Mouse (Mus musculus): Measurements from ENCODE around the gene Actl6b. TPM values are rescaled to one million over a fixed set of nuclear protein-coding genes. Genes with fewer than 3 reads are reported as not detected.

Actl6b gene
- polyA plus RNA-seq, 1 experiment = 0.16 TPM

DNA sequence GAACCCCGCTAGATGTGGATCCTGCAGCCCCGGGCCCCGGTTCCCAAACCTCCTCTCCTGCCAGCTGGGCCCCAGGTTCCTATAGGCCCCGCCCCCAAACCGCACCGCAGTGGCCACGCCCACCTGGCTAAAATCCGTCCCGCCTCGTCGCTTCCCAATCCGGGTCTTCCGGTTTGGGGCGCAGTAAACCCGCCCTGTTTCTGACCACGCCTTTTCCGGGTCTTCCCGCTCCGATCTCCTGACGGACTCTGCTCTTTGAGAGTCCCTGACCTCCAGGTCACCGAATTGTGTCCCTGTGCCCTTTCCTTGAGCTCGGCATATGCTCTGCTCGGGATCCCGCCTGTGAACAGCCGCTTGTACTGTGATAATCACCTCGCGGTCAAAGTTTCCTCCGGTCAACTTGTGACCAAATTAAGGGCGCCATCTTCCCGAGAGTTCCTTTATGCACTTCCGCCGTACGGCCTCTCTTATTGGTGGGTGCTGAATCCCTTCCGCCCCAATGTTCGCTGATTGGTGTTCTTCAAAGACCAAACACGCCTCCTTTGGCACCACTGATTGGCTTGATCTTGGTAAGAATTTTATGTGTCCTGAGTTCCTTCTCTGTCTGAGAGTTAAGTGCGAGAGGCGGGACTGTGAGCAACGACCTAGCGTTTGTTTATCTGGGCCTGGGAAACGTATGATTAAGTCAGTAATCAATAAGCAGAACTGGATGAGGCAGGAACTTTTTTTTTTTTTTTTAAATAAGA, 47.5 kb downstream of the Actl6b start, which contains the start of gene Mospd3:
Gene Mospd3 (minus strand): TSS at position 440 of the 746 bp plus-strand sequence.
- H3K4me3 ChIP-seq (ENCODE audit: insufficient read depth, low read depth, low read length) = peak within 1 kb of the TSS; percentile 78
- H3K36me3 ChIP-seq (ENCODE audit: control insufficient read depth, insufficient read depth, low read length) = no peaks in the 10 kb centered on the region
- peaks cover 11% of the 10 kb centered on the region; the same call in 1 of the 2 replicates for H3K4me1 ChIP-seq (ENCODE audit: control insufficient read depth, insufficient read depth, low read length)
- peak; percentile 99 for DNase-seq
- TF ChIP-seq POLR2A (IDR thresholded peaks at IDR 0.05; ENCODE audit: low read depth, low read length) = no peak
- TF ChIP-seq CTCF (conservative IDR thresholded peaks at IDR 0.05; ENCODE audit: insufficient read depth, insufficient read length, low read depth, low read length) = no peak
- H3K27me3 ChIP-seq (replicated peaks; ENCODE audit: control insufficient read depth, insufficient read depth, low read length) = no peaks in the 10 kb centered on the region
- H3K27ac ChIP-seq (ENCODE audit: insufficient read depth, low read depth, low read length) = peak within 1 kb of the TSS; percentile 99
- under 1% methylated on average over 41 of the region's 41 CpGs for WGBS

DNA sequence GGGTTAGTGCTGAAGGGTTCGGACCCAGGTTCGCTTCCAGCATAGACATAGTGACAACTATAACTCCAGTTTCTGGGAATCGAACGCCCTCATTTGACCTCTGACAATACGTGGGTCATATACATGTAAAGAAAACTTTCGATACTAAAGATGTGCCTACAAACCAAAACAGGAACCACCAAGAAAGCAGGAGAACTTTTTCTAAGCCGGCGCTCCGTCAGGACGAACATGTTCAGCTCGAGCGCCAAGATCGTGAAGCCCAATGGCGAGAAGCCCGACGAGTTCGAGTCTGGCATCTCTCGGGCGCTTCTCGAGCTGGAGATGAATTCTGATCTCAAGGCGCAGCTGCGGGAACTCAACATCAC, 48.0 kb downstream of the Actl6b start:
- TF ChIP-seq CTCF (conservative IDR thresholded peaks at IDR 0.05; ENCODE audit: insufficient read depth, insufficient read length, low read depth, low read length) = no peak
- no peak for TF ChIP-seq POLR2A (IDR thresholded peaks at IDR 0.05; ENCODE audit: low read depth, low read length)
- no peak for DNase-seq
- no peaks in the 10 kb centered on the region for H3K27me3 ChIP-seq (replicated peaks; ENCODE audit: control insufficient read depth, insufficient read depth, low read length)
- H3K27ac ChIP-seq (ENCODE audit: insufficient read depth, low read depth, low read length) = peak overlapping the region; percentile 79
- H3K4me3 ChIP-seq (ENCODE audit: insufficient read depth, low read depth, low read length) = peak overlapping the region; percentile 62
- no peaks in the 10 kb centered on the region for H3K36me3 ChIP-seq (ENCODE audit: control insufficient read depth, insufficient read depth, low read length)
- H3K4me1 ChIP-seq (ENCODE audit: control insufficient read depth, insufficient read depth, low read length) = peaks cover 11% of the 10 kb centered on the region; the same call in 1 of the 2 replicates
- WGBS = under 1% methylated on average over 22 of the region's 22 CpGs

DNA sequence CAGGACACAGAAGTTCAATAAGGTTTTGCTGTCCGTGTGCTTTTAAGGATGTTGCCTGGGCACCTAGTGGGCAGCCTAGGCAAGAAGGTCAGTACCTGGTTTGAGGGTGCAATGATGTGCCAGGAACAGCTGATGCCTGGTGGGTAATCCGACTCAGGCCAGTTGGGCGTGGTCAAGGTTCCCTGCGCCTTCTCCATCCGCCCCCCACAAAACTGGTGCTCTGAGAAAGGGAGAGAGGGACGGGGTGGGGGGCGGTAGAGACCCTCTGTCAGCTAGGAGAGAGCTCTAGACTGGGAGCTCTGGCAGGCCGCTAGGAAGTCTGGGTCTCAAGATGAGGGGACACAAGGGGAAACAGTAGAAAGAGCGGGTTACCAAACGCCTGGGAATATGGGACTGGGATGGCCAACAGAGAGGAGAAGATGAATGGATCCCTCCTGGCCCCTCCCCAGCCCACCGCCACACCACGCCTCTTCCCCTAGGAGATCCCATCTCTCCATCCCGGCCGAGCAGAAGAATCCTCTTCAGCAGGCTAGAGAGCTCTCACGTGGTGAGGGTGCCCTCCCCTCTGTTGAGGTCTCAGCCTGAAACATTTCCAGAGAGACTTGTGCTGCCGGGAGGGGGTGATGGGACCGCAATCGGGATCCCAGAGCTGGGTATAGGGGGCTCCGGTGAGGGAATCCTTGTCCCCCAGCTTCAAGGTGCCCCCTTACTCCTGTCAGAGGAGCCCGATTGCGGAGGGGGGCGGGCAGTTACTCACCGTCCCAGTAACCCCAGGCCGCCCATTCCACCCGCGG, 54.7 kb downstream of the Actl6b start:
- no peak for DNase-seq

DNA sequence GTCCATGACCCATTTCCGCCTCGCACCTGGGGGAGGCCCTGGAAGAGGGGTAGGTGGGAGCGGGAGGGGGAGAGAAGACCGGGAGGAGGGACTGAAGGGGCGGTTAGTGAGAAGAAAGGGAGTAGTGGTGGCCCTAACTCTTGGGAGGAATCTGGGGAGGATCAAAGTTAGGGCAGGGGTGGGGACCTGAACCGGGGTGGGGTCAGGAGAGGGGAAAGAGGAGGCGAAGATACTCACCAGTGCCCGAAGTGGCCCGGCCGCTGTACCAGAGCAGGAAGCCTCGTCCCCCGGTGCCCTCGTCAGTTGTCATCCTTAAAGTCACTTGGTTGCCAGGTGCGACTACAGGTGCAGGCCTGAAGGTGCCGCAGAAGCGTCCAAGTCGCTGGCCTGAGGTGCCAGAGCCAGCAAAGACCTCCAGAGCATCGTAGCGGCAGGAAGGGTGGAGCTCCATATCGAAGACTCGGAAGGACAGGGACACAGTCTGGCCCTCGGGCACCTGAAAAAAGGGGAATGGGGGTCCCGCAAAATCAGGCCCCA, 55.4 kb downstream of the Actl6b start:
- H3K27me3 ChIP-seq (replicated peaks; ENCODE audit: control insufficient read depth, insufficient read depth, low read length) = no peaks in the 10 kb centered on the region
- 30% methylated on average over 23 of the region's 23 CpGs for WGBS
- no peak for TF ChIP-seq POLR2A (IDR thresholded peaks at IDR 0.05; ENCODE audit: low read depth, low read length)
- TF ChIP-seq CTCF (conservative IDR thresholded peaks at IDR 0.05; ENCODE audit: insufficient read depth, insufficient read length, low read depth, low read length) = no peak; the same call in 1 of the 2 replicates
- no peak for DNase-seq
- H3K4me1 ChIP-seq (ENCODE audit: control insufficient read depth, insufficient read depth, low read length) = peaks cover 12% of the 10 kb centered on the region
- no peaks in the 10 kb centered on the region for H3K36me3 ChIP-seq (ENCODE audit: control insufficient read depth, insufficient read depth, low read length)
- no peak overlapping the region for H3K27ac ChIP-seq (ENCODE audit: insufficient read depth, low read depth, low read length)
- H3K4me3 ChIP-seq (ENCODE audit: insufficient read depth, low read depth, low read length) = no peak overlapping the region

More for the DNA sequence above, 54.7 kb downstream of the Actl6b start:
- H3K27me3 ChIP-seq (replicated peaks; ENCODE audit: control insufficient read depth, insufficient read depth, low read length) = no peaks in the 10 kb centered on the region
- no peak overlapping the region for H3K4me3 ChIP-seq (ENCODE audit: insufficient read depth, low read depth, low read length)
- TF ChIP-seq POLR2A (IDR thresholded peaks at IDR 0.05; ENCODE audit: low read depth, low read length) (no peak), CTCF (conservative IDR thresholded peaks at IDR 0.05; ENCODE audit: insufficient read depth, insufficient read length, low read depth, low read length) (no peak)
- 49% methylated on average over 26 of the region's 26 CpGs for WGBS
- H3K4me1 ChIP-seq (ENCODE audit: control insufficient read depth, insufficient read depth, low read length) = peaks cover 8% of the 10 kb centered on the region
- H3K36me3 ChIP-seq (ENCODE audit: control insufficient read depth, insufficient read depth, low read length) = no peaks in the 10 kb centered on the region
- H3K27ac ChIP-seq (ENCODE audit: insufficient read depth, low read depth, low read length) = no peak overlapping the region

DNA sequence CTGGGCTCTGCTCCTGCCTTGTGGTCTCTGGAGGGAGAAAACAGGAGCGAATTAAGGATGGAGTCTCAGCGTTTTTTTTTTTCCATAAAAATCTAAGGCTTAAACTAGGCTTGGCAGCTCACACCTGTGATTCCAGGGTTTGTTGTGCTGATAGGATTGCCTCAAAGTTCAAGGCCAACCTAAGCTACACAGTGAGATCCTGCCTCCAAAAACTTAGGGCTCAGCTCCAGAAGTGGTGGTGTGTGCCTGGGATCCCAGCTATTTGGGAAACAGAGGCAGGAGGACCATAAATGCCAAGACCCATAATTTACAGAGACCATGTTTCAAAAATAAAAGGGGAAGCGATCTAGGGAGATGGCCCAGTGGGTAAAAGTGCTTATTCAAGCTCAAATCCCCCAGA, 56.0 kb downstream of the Actl6b start:
- no peak for DNase-seq
- no peak overlapping the region for H3K4me3 ChIP-seq (ENCODE audit: insufficient read depth, low read depth, low read length)

DNA sequence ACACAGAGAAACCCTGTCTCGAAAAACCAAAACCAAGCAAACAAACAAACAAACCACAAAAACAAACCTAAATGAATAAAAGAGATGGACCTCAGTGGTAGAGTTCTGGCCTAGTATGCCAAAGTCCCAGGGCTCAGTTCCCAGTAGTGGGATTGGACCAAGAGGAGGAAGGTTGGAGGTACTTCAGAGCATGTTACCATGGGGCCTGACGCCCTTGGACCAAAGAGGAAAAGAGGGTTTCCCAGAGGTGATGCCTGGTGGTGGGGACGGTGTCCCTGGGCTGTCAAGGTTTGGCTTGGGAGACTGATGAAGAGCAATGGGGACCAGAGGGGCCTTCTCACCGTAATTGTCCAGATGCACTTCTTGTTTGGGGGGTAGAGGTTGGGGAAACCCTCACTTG, 56.7 kb downstream of the Actl6b start:
- TF ChIP-seq CTCF (conservative IDR thresholded peaks at IDR 0.05; ENCODE audit: insufficient read depth, insufficient read length, low read depth, low read length) (no peak), POLR2A (IDR thresholded peaks at IDR 0.05; ENCODE audit: low read depth, low read length) (no peak)
- Histone ChIP-seq H3K4me1 (ENCODE audit: control insufficient read depth, insufficient read depth, low read length) (peaks cover 14% of the 10 kb centered on the region), H3K36me3 (ENCODE audit: control insufficient read depth, insufficient read depth, low read length) (no peaks in the 10 kb centered on the region), H3K27me3 (replicated peaks; ENCODE audit: control insufficient read depth, insufficient read depth, low read length) (no peaks in the 10 kb centered on the region), H3K27ac (ENCODE audit: insufficient read depth, low read depth, low read length) (peak overlapping the region; percentile 59), H3K4me3 (ENCODE audit: insufficient read depth, low read depth, low read length) (peak overlapping the region; percentile 49)
- WGBS = 76% methylated on average over 4 of the region's 4 CpGs
- DNase-seq = no peak

More for the DNA sequence above, 56.0 kb downstream of the Actl6b start:
- TF ChIP-seq POLR2A (IDR thresholded peaks at IDR 0.05; ENCODE audit: low read depth, low read length) = no peak
- TF ChIP-seq CTCF (conservative IDR thresholded peaks at IDR 0.05; ENCODE audit: insufficient read depth, insufficient read length, low read depth, low read length) = no peak
- no peaks in the 10 kb centered on the region for H3K36me3 ChIP-seq (ENCODE audit: control insufficient read depth, insufficient read depth, low read length)
- H3K27ac ChIP-seq (ENCODE audit: insufficient read depth, low read depth, low read length) = no peak overlapping the region
- no peaks in the 10 kb centered on the region for H3K27me3 ChIP-seq (replicated peaks; ENCODE audit: control insufficient read depth, insufficient read depth, low read length)
- peaks cover 14% of the 10 kb centered on the region for H3K4me1 ChIP-seq (ENCODE audit: control insufficient read depth, insufficient read depth, low read length)
- 72% methylated on average over 3 of the region's 3 CpGs for WGBS
